Comparison of ENCODE assay signal across 8 mouse cellular contexts in the genomic region with DNA sequence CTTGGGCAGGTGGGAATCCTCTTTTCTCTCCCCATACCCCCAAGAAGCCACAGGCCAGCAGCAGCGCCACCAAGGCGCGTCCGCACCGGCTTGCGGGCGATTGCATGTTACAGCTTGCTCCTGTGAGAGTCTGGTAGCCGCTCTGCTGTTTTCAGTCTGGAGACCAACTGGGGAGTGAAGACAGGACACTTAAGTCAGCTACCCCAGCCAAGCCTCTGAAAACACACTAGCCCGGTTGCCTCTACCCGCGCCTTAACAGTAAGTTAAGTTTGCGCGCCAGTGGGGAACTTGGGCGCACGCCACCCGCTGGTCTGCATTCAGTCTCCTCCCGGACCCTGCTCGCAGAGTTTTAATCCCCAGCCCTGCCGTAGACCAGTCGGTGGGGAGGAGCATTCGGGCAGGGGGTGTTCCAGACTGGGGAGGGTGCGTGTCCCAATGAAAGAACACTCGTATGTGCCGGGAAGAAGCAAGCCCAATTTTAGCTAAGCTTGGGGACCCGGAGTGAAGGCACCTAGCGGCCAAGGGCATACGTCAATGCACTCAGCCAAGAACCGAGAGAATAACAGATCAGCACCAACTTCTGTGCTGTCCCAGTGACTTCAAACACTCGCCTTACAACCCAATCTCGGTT. TPM values are rescaled to one million over a fixed set of nuclear protein-coding genes. Genes with fewer than 3 reads are reported as not detected.
DNase-seq lines count a peak whose midpoint lies in the region; ATAC-seq and TF ChIP-seq lines count a peak whose summit lies in the region.

No protein-coding gene starts in this region.

- under 1% methylated on average over 30 of the region's 30 CpGs for WGBS in heart, embryonic 13.5 days
- under 1% methylated on average over 30 of the region's 30 CpGs for WGBS in kidney, embryonic 16.5 days
- WGBS in liver, postnatal 0 days (ENCODE audit: insufficient replicate concordance): under 1% methylated on average over 30 of the region's 30 CpGs
- under 1% methylated on average over 30 of the region's 30 CpGs for WGBS in neural tube, embryonic 13.5 days

- H3K27me3 ChIP-seq in erythroblast, embryonic 14.5 days (ENCODE audit: control insufficient read depth): peaks cover 17% of the 10 kb centered on the region
- peaks cover 7% of the 10 kb centered on the region for H3K27me3 ChIP-seq in heart, embryonic 13.5 days (replicated peaks)
- peaks cover 7% of the 10 kb centered on the region; the same call in 1 of the 2 replicates for H3K27me3 ChIP-seq in kidney, embryonic 16.5 days (ENCODE audit: insufficient read depth, low read length)
- H3K27me3 ChIP-seq in liver, postnatal 0 days (ENCODE audit: insufficient read depth, low read length): peaks cover 12% of the 10 kb centered on the region
- no peaks in the 10 kb centered on the region for H3K27me3 ChIP-seq in neural tube, embryonic 13.5 days

- peak overlapping the region; percentile 81 for H3K9ac ChIP-seq in heart, embryonic 13.5 days
- peak overlapping the region; percentile 52 for H3K9ac ChIP-seq in kidney, embryonic 16.5 days (replicated peaks; ENCODE audit: low read length)
- H3K9ac ChIP-seq in liver, postnatal 0 days (replicated peaks): peak overlapping the region; percentile 38; the same call in 1 of the 2 replicates
- peak overlapping the region; percentile 74 for H3K9ac ChIP-seq in neural tube, embryonic 13.5 days

- no peak for ATAC-seq in erythroblast, adult 5-6 weeks (replicated peaks; ENCODE audit: low FRiP score, poor library complexity, severe bottlenecking)
- no peak; the same call in 1 of the 2 replicates for ATAC-seq in heart, embryonic 13.5 days (ENCODE audit: extremely low read depth, insufficient number of reproducible peaks, low FRiP score, low TSS enrichment)
- peak; percentile 78 for ATAC-seq in kidney, embryonic 16.5 days (ENCODE audit: low FRiP score, low TSS enrichment)
- no peak for ATAC-seq in liver, postnatal 0 days
- ATAC-seq in neural tube, embryonic 13.5 days (ENCODE audit: low read depth): peak; percentile 85

- TF ChIP-seq POLR2A in embryonic fibroblast, embryonic 13.5 days (IDR thresholded peaks at IDR 0.05; ENCODE audit: low read depth, low read length): no peak

- H3K27ac ChIP-seq in embryonic fibroblast, embryonic 13.5 days (ENCODE audit: insufficient read depth, low read length): no peak overlapping the region
- peak overlapping the region; percentile 79 for H3K27ac ChIP-seq in heart, embryonic 13.5 days (replicated peaks)
- H3K27ac ChIP-seq in kidney, embryonic 16.5 days (ENCODE audit: low read length): peak overlapping the region; percentile 62
- peak overlapping the region; percentile 18 for H3K27ac ChIP-seq in liver, postnatal 0 days (ENCODE audit: low read depth)
- H3K27ac ChIP-seq in neural tube, embryonic 13.5 days (replicated peaks): peak overlapping the region; percentile 84

- no peaks in the 10 kb centered on the region for H3K4me1 ChIP-seq in erythroblast, embryonic 14.5 days (ENCODE audit: control insufficient read depth)
- H3K4me1 ChIP-seq in embryonic fibroblast, embryonic 13.5 days (ENCODE audit: control insufficient read depth, insufficient read depth, low read length): no peaks in the 10 kb centered on the region
- peaks cover 12% of the 10 kb centered on the region for H3K4me1 ChIP-seq in heart, embryonic 13.5 days
- peaks cover 9% of the 10 kb centered on the region for H3K4me1 ChIP-seq in kidney, embryonic 16.5 days (ENCODE audit: insufficient read depth, low read length)
- no peaks in the 10 kb centered on the region for H3K4me1 ChIP-seq in liver, postnatal 0 days (ENCODE audit: insufficient read depth)
- peaks cover 13% of the 10 kb centered on the region for H3K4me1 ChIP-seq in neural tube, embryonic 13.5 days (replicated peaks)

- no peaks in the 10 kb centered on the region for H3K9me3 ChIP-seq in erythroblast, embryonic 14.5 days (ENCODE audit: control insufficient read depth, low read length)
- no peaks in the 10 kb centered on the region for H3K9me3 ChIP-seq in heart, embryonic 13.5 days
- no peaks in the 10 kb centered on the region for H3K9me3 ChIP-seq in kidney, embryonic 16.5 days (ENCODE audit: low read length)
- H3K9me3 ChIP-seq in liver, postnatal 0 days (ENCODE audit: low read length): no peaks in the 10 kb centered on the region
- no peaks in the 10 kb centered on the region for H3K9me3 ChIP-seq in neural tube, embryonic 13.5 days

- no peak for TF ChIP-seq EP300 in liver, postnatal 0 days (IDR thresholded peaks at IDR 0.05; ENCODE audit: low read depth)

- DNase-seq in liver, postnatal 0 days: peak; percentile 30
- no peak for DNase-seq in thymus, adult 18-20 months

- no peak for TF ChIP-seq CTCF in embryonic fibroblast, embryonic 13.5 days (IDR thresholded peaks at IDR 0.05; ENCODE audit: borderline replicate concordance, insufficient read depth, low read length)
- no peak for TF ChIP-seq CTCF in liver, postnatal 0 days (IDR thresholded peaks at IDR 0.05; ENCODE audit: low read depth)

- no peaks in the 10 kb centered on the region for H3K36me3 ChIP-seq in erythroblast, embryonic 14.5 days (ENCODE audit: control insufficient read depth)
- H3K36me3 ChIP-seq in heart, embryonic 13.5 days: no peaks in the 10 kb centered on the region
- H3K36me3 ChIP-seq in kidney, embryonic 16.5 days (ENCODE audit: insufficient read depth, low read length): no peaks in the 10 kb centered on the region
- H3K36me3 ChIP-seq in liver, postnatal 0 days (replicated peaks; ENCODE audit: insufficient read depth, low read length): no peaks in the 10 kb centered on the region
- H3K36me3 ChIP-seq in neural tube, embryonic 13.5 days: no peaks in the 10 kb centered on the region

- peak overlapping the region; percentile 24 for H3K4me3 ChIP-seq in erythroblast, embryonic 14.5 days (replicated peaks)
- peak overlapping the region; percentile 35 for H3K4me3 ChIP-seq in embryonic fibroblast, embryonic 13.5 days (ENCODE audit: insufficient read depth, low read length)
- peak overlapping the region; percentile 62 for H3K4me3 ChIP-seq in heart, embryonic 13.5 days
- H3K4me3 ChIP-seq in kidney, embryonic 16.5 days (ENCODE audit: low read length): peak overlapping the region; percentile 48
- peak overlapping the region; percentile 42 for H3K4me3 ChIP-seq in liver, postnatal 0 days (ENCODE audit: low read depth, low read length)
- peak overlapping the region; percentile 60 for H3K4me3 ChIP-seq in neural tube, embryonic 13.5 days

- peak overlapping the region; percentile 86 for H3K4me2 ChIP-seq in heart, embryonic 13.5 days
- peak overlapping the region; percentile 64 for H3K4me2 ChIP-seq in kidney, embryonic 16.5 days (replicated peaks; ENCODE audit: low read depth, low read length)
- peak overlapping the region; percentile 63 for H3K4me2 ChIP-seq in liver, postnatal 0 days (ENCODE audit: low read depth, low read length)
- peak overlapping the region; percentile 98 for H3K4me2 ChIP-seq in neural tube, embryonic 13.5 days

RNA-seq across cellular contexts. Expression of a gene that starts 0.7 kb away (rescaled TPM):
- 0.02 TPM in 1 of 2 replicates, not detected in the other for polyA plus RNA-seq in erythroblast, embryonic 14.5 days (2012)
- total RNA-seq in erythroblast, adult 5-6 weeks (2015; ENCODE audit: low replicate concordance): 0.42 TPM in 1 of 2 replicates, not detected in the other
- total RNA-seq in erythroblast, adult 5-6 weeks (2017; ENCODE audit: low replicate concordance): 0.60 TPM in 1 of 2 replicates, not detected in the other
- polyA plus RNA-seq in embryonic fibroblast, embryonic 13.5 days (2011; ENCODE audit: insufficient read length, low read depth, missing spikeins): 5.4 and 11.4 TPM in 2 replicates
- polyA plus RNA-seq in heart, embryonic 13.5 days (2015; fragmentation: Nextera tagmentation; extraction: Ambion mirVana): 102 and 107 TPM in 2 replicates
- polyA plus RNA-seq in kidney, embryonic 16.5 days (2015; fragmentation: Nextera tagmentation; extraction: Ambion mirVana): 52.7 and 57.7 TPM in 2 replicates
- 7.9 and 10.0 TPM in 2 replicates for polyA plus RNA-seq in liver, postnatal 0 days (2015; fragmentation: Nextera tagmentation; extraction: Ambion mirVana)
- polyA plus RNA-seq in neural tube, embryonic 13.5 days (2015; fragmentation: Nextera tagmentation; extraction: Ambion mirVana): 152 and 160 TPM in 2 replicates

Comparison
In these comparisons a context has a peak if more than half of its experiments do, and no peak if none do; other contexts are left out.
1. ATAC-seq: peak in kidney, embryonic 16.5 days (single experiment) and neural tube, embryonic 13.5 days (single experiment); none in erythroblast, adult 5-6 weeks (single experiment), heart, embryonic 13.5 days (single experiment) and liver, postnatal 0 days (single experiment).
2. Peak in every context shown above with its lines, with median percentiles within 50 percentile points of each other: H3K4me3 ChIP-seq, H3K4me2 ChIP-seq and H3K9ac ChIP-seq.